Mouse (Mus musculus): ENCODE results near the gene Stoml2. TPM values are rescaled to one million over a fixed set of nuclear protein-coding genes. Genes with fewer than 3 reads are reported as not detected.
A peak's percentile ranks its signal among the peaks of the same experiment; 100 is the strongest.

Stoml2 gene
- total and polyA plus RNA-seq, 2 experiments from 2014 or later = 77.9 to 171 TPM

GRCm38 (mm10) chr4:43059697-43060096 is 28.2 kb upstream of the Stoml2 start:
- ATAC-seq (ENCODE audit: insufficient read depth, low read depth) (no peak), DNase-seq (ENCODE audit: low spot score) (no peak)
- H3K9me3 ChIP-seq (replicated peaks; ENCODE audit: control insufficient read depth, low read length) = no peaks in the 10 kb centered on the region
- peak overlapping the region; percentile 84 for H3K4me2 ChIP-seq (ENCODE audit: low read depth, low read length)
- H3K27me3 ChIP-seq (ENCODE audit: control insufficient read depth, insufficient read depth, low read length) = no peaks in the 10 kb centered on the region
- peak overlapping the region; percentile 92; the same call in 1 of the 2 replicates for H3K27ac ChIP-seq (ENCODE audit: low read depth)
- TF ChIP-seq EP300 (IDR thresholded peaks at IDR 0.05; ENCODE audit: low read depth) (no peak), CTCF (IDR thresholded peaks at IDR 0.05; ENCODE audit: low read depth) (no peak)
- no peaks in the 10 kb centered on the region for H3K36me3 ChIP-seq (replicated peaks; ENCODE audit: control insufficient read depth, insufficient read depth, low read length)
- 34% methylated on average over 3 of the region's 3 CpGs for WGBS
- H3K4me1 ChIP-seq (ENCODE audit: control insufficient read depth, insufficient read depth) = 0 out of 2 replicates have a peak, but pooled peaks cover 5% of the 10 kb centered on the region
- peak overlapping the region; percentile 67 for H3K9ac ChIP-seq (replicated peaks; ENCODE audit: low read depth, low read length)
- H3K4me3 ChIP-seq (ENCODE audit: low read depth, low read length) = peak overlapping the region; percentile 72

- TF ChIP-seq CTCF (IDR thresholded peaks at IDR 0.05; ENCODE audit: low read depth) = no peak
- TF ChIP-seq EP300 (IDR thresholded peaks at IDR 0.05; ENCODE audit: low read depth) = no peak
- ATAC-seq (ENCODE audit: insufficient read depth, low read depth) (peak; percentile 98), DNase-seq (ENCODE audit: low spot score) (peak; percentile 92)
- H3K27me3 ChIP-seq (ENCODE audit: control insufficient read depth, insufficient read depth, low read length) = no peaks in the 10 kb centered on the region
- H3K4me1 ChIP-seq (ENCODE audit: control insufficient read depth, insufficient read depth) = 0 out of 2 replicates have a peak, but pooled peaks cover 5% of the 10 kb centered on the region
- under 1% methylated on average over 86 of the region's 90 CpGs for WGBS
- peak within 1 kb of the TSS; percentile 84 for H3K4me2 ChIP-seq (ENCODE audit: low read depth, low read length)
- H3K4me3 ChIP-seq (ENCODE audit: low read depth, low read length) = peak within 1 kb of the TSS; percentile 72
- H3K36me3 ChIP-seq (replicated peaks; ENCODE audit: control insufficient read depth, insufficient read depth, low read length) = no peaks in the 10 kb centered on the region
- no peaks in the 10 kb centered on the region for H3K9me3 ChIP-seq (replicated peaks; ENCODE audit: control insufficient read depth, low read length)
- peak within 1 kb of the TSS; percentile 67 for H3K9ac ChIP-seq (replicated peaks; ENCODE audit: low read depth, low read length)
- peak within 1 kb of the TSS; percentile 92 for H3K27ac ChIP-seq (ENCODE audit: low read depth)
Measured at GRCm38 (mm10) chr4:43058753-43059654, 27.5 kb upstream of the Stoml2 start, which contains the start of gene Unc13b. Gene Unc13b (plus strand): TSS chr4:43058953.

GRCm38 (mm10) chr4:43058392-43058752 is 26.9 kb upstream of the Stoml2 start:
- ATAC-seq (ENCODE audit: insufficient read depth, low read depth) = no peak
- TF ChIP-seq EP300 (IDR thresholded peaks at IDR 0.05; ENCODE audit: low read depth) = no peak
- no peak for TF ChIP-seq CTCF (IDR thresholded peaks at IDR 0.05; ENCODE audit: low read depth)

GRCm38 (mm10) chr4:43057654-43058053 is 26.1 kb upstream of the Stoml2 start:
- no peaks in the 10 kb centered on the region for H3K36me3 ChIP-seq (replicated peaks; ENCODE audit: control insufficient read depth, insufficient read depth, low read length)
- H3K4me2 ChIP-seq (ENCODE audit: low read depth, low read length) = no peak overlapping the region
- 0 out of 2 replicates have a peak, but pooled peaks cover 5% of the 10 kb centered on the region for H3K4me1 ChIP-seq (ENCODE audit: control insufficient read depth, insufficient read depth)
- H3K9me3 ChIP-seq (replicated peaks; ENCODE audit: control insufficient read depth, low read length) = no peaks in the 10 kb centered on the region
- ATAC-seq (ENCODE audit: insufficient read depth, low read depth) (no peak), DNase-seq (ENCODE audit: low spot score) (no peak)
- no peak for TF ChIP-seq EP300 (IDR thresholded peaks at IDR 0.05; ENCODE audit: low read depth)
- no peak for TF ChIP-seq CTCF (IDR thresholded peaks at IDR 0.05; ENCODE audit: low read depth)
- H3K27ac ChIP-seq (ENCODE audit: low read depth) = no peak overlapping the region
- 73% methylated on average over 5 of the region's 5 CpGs for WGBS
- no peaks in the 10 kb centered on the region for H3K27me3 ChIP-seq (ENCODE audit: control insufficient read depth, insufficient read depth, low read length)
- no peak overlapping the region for H3K4me3 ChIP-seq (ENCODE audit: low read depth, low read length)
- no peak overlapping the region for H3K9ac ChIP-seq (replicated peaks; ENCODE audit: low read depth, low read length)

More at GRCm38 (mm10) chr4:43058392-43058752, 26.9 kb upstream of the Stoml2 start:
- Histone ChIP-seq H3K4me2 (ENCODE audit: low read depth, low read length) (peak overlapping the region; percentile 84), H3K27me3 (ENCODE audit: control insufficient read depth, insufficient read depth, low read length) (no peaks in the 10 kb centered on the region), H3K27ac (ENCODE audit: low read depth) (no peak overlapping the region), H3K9me3 (replicated peaks; ENCODE audit: control insufficient read depth, low read length) (no peaks in the 10 kb centered on the region), H3K4me1 (ENCODE audit: control insufficient read depth, insufficient read depth) (0 out of 2 replicates have a peak, but pooled peaks cover 5% of the 10 kb centered on the region), H3K4me3 (ENCODE audit: low read depth, low read length) (peak overlapping the region; percentile 72), H3K36me3 (replicated peaks; ENCODE audit: control insufficient read depth, insufficient read depth, low read length) (no peaks in the 10 kb centered on the region), H3K9ac (replicated peaks; ENCODE audit: low read depth, low read length) (no peak overlapping the region)
- no peak for DNase-seq (ENCODE audit: low spot score)
- WGBS = 25% methylated on average over 8 of the region's 8 CpGs

- Histone ChIP-seq H3K27me3 (ENCODE audit: control insufficient read depth, insufficient read depth, low read length) (no peaks in the 10 kb centered on the region), H3K27ac (ENCODE audit: low read depth) (no peak overlapping the region), H3K36me3 (replicated peaks; ENCODE audit: control insufficient read depth, insufficient read depth, low read length) (no peaks in the 10 kb centered on the region), H3K4me2 (ENCODE audit: low read depth, low read length) (no peak overlapping the region), H3K9me3 (replicated peaks; ENCODE audit: control insufficient read depth, low read length) (no peaks in the 10 kb centered on the region), H3K9ac (replicated peaks; ENCODE audit: low read depth, low read length) (no peak overlapping the region), H3K4me3 (ENCODE audit: low read depth, low read length) (no peak overlapping the region), H3K4me1 (ENCODE audit: control insufficient read depth, insufficient read depth) (no peaks in the 10 kb centered on the region)
- ATAC-seq (ENCODE audit: insufficient read depth, low read depth) (no peak), DNase-seq (ENCODE audit: low spot score) (peak; percentile 68)
- WGBS = 5% methylated on average over 4 of the region's 4 CpGs
- no peak for TF ChIP-seq EP300 (IDR thresholded peaks at IDR 0.05; ENCODE audit: low read depth)
- peak; percentile 61 for TF ChIP-seq CTCF (IDR thresholded peaks at IDR 0.05; ENCODE audit: low read depth)
Measured at GRCm38 (mm10) chr4:43052627-43053026, 21.1 kb upstream of the Stoml2 start.
